Mouse (Mus musculus): Measurements from ENCODE around the gene Ago1. TPM values are rescaled to one million over a fixed set of nuclear protein-coding genes. Genes with fewer than 3 reads are reported as not detected.

Ago1 gene
- polyA plus RNA-seq, 1 experiment, result 6.1 TPM

DNA sequence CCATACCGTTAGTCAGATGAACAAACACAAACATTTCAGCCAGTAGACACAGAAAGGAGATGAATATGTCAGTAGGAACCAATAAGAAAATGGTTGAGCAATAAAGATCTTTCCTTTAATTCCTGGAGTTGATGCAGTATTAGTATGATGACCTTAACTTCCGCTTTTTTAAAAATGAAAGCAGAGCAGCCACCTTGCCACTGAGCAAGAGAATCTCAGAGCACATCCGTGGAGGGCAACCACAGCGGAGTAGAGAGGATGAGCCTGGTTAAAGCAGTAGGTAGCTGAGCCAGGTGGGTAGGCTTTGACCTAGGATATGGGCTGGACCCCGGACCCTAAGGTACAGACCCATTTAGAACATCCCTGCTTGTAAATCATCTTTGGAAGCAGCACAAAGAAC lies 21.4 kb upstream of the Ago1 start:
- no peak for TF ChIP-seq GATA1 (IDR thresholded peaks at IDR 0.05; ENCODE audit: low read length)

GRCm38 (mm10) chr4:126486217-126486616 lies 17.8 kb upstream of the Ago1 start:
- no peak for TF ChIP-seq GATA1 (IDR thresholded peaks at IDR 0.05; ENCODE audit: low read length)

GRCm38 (mm10) chr4:126485065-126485464 lies 16.7 kb upstream of the Ago1 start:
- TF ChIP-seq GATA1 (IDR thresholded peaks at IDR 0.05; ENCODE audit: low read length), result no peak

- TF ChIP-seq GATA1 (IDR thresholded peaks at IDR 0.05; ENCODE audit: low read length), result no peak
Measured at GRCm38 (mm10) chr4:126483874-126484273, 15.5 kb upstream of the Ago1 start.

- TF ChIP-seq GATA1 (IDR thresholded peaks at IDR 0.05; ENCODE audit: low read length), result no peak
Measured at GRCm38 (mm10) chr4:126482951-126483350, 14.6 kb upstream of the Ago1 start.

DNA sequence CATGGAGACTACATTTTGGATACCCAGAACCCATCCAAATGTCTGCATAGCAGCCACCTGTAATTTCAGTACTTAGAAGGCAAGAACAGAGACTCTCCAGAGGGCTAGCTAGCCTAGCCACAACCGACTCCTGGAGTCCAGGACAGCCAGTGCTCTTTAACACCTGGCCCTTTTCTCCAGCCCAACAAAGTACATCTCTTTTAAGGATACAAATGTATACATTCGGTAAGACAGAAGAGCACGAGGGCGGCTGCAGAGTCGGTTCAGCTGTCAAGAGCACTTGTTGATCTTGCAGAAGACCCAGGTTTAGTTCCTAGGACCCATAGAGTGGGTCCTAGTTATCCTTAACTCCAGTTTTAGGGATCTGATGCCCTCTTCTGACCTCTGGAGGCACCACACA lies 13.1 kb upstream of the Ago1 start:
- no peak for TF ChIP-seq GATA1 (IDR thresholded peaks at IDR 0.05; ENCODE audit: low read length)

GRCm38 (mm10) chr4:126480288-126480687 lies 11.9 kb upstream of the Ago1 start:
- TF ChIP-seq GATA1 (IDR thresholded peaks at IDR 0.05; ENCODE audit: low read length), result no peak

GRCm38 (mm10) chr4:126473031-126473430 lies 4.6 kb upstream of the Ago1 start:
- no peak for TF ChIP-seq GATA1 (IDR thresholded peaks at IDR 0.05; ENCODE audit: low read length)

- TF ChIP-seq GATA1 (IDR thresholded peaks at IDR 0.05; ENCODE audit: low read length), result no peak
Measured at GRCm38 (mm10) chr4:126469334-126469733, 951 bp upstream of the Ago1 start.

- no peak for TF ChIP-seq GATA1 (IDR thresholded peaks at IDR 0.05; ENCODE audit: low read length)
Measured at GRCm38 (mm10) chr4:126468925-126469324, 542 bp upstream of the Ago1 start.

DNA sequence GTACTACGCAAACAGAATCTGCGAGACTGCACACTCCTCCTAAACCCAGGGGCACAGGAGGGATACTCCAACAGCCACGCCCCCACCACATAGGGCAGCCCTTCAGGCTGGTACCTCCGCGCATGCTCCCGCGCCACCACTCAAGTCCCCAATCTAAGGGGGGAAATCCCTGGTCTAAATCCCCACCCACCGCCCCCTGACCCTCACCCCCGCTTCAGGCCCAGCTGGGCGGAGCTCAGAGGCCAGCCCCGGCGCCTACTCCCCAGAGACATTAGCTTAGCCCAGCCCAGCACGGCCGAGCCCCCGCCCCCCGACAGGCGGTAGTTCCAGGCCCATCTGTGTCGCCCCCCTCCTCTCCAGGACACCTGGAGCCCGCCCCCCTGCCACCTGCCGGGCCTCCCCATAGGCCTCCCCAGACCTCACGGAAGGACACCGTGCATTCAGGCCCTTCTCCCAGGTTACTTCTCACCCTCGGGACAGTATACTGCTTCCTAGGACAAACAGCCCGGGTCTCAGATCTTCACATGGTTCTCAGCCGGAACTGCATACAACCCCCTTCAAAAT lies 580 bp downstream of the Ago1 start:
- TF ChIP-seq GATA1 (IDR thresholded peaks at IDR 0.05; ENCODE audit: low read length), result no peak

DNA sequence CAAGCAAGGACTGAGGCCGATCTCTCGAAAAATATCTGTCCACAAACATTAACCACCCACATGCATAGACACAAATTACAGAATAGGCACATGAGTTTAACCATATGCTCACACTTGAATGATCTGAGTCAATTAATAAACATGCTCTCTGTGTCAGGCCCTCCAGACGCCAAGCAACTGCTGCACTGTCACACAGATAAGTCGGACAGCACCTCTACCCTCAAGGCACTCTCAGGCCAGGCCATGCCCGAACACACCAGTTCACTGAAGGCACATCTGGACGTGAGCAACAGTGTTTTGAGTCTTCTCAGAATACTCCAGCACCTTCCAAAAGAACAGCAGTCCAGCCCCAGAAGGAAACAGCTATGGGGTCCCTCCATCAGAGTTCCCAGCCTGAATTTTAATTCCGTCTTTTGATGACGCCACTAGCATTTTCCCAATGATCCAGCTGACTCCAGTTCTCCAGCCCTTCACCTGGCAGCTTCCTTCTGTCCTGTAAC lies 2.1 kb downstream of the Ago1 start:
- TF ChIP-seq GATA1 (IDR thresholded peaks at IDR 0.05; ENCODE audit: low read length), result no peak

DNA sequence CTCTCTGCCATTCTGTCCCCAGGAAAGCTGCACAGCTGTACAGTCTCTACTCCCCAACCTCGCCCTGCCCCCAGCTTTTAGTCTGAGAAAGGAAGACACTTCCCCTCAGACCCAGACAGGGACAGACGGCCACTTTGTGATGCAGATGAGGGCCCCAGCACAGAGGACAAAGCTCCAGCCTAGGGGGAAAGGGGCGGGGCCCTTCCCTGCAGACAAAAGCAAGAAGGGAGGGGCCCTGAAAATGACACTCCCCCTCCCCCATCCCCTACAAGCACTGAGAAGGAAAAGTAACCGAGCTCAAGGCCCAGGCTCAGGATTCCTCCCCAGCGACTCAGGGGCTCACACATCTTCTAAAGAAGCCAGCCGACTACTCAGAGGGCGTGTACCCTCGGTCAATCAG lies 2.5 kb downstream of the Ago1 start:
- TF ChIP-seq GATA1 (IDR thresholded peaks at IDR 0.05; ENCODE audit: low read length), result no peak

DNA sequence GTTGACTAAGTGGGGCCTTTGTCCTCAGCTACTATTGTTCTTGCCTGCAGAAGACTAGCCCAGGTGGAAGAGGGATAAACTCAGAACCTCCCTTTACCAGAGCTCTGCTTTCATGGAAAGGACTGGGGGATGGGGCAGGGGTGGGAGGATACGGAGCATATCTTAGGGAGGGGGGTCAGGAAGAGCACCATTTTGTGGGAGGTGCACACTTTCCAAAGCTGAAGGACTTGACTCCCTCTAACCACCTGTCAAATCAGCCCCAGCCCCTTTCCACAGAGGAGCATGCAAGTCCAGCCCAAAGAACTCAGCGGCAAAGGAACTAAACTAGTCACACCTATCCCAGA lies 3.5 kb downstream of the Ago1 start:
- no peak for TF ChIP-seq GATA1 (IDR thresholded peaks at IDR 0.05; ENCODE audit: low read length)

DNA sequence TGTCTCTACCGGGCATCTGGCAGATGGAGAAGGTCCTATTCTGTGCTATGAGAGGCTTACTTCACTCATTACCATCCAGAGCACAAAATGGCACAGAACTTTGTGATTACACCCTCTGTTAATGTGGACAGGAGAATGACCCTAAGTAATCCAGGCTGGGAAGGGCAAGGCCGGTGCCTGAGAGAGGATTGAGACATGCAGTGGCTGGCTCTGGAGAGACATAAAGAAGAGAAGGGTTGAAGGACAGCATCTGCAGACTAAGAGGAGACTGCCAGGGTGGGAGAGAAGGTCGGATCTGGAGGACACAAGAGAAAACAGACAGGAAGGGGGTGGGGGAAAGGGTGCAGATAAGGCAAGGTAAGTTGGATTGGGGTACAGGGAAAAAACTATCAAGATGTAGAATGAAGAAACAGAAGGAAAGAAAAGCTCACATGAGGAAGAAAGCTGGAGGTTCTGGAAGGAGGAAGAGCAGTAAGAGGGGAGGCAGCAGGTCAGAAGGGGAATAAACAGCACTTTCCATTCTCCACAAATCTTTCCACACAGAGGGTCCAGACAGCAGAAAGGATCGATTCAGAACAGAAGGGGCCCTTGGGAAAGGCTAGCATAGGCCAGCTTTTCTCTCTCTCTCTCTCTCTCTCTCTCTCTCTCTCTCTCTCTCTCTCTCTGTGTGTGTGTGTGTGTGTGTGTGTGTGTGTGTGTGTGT lies 4.0 kb downstream of the Ago1 start:
- no peak for TF ChIP-seq GATA1 (IDR thresholded peaks at IDR 0.05; ENCODE audit: low read length)

- TF ChIP-seq GATA1 (IDR thresholded peaks at IDR 0.05; ENCODE audit: low read length), result no peak
Measured at GRCm38 (mm10) chr4:126455441-126455840, 12.9 kb downstream of the Ago1 start.

- no peak for TF ChIP-seq GATA1 (IDR thresholded peaks at IDR 0.05; ENCODE audit: low read length)
Measured at GRCm38 (mm10) chr4:126454547-126455254, 13.7 kb downstream of the Ago1 start.
